Mouse (Mus musculus) CD4-positive naive resting alpha-beta T cell, adult 57 days (primary cell): ENCODE data around the gene Ndp. TPM values are rescaled to one million over a fixed set of nuclear protein-coding genes. Genes with fewer than 3 reads are reported as not detected.

Experiments
- total RNA-seq: library from RNA; stranded (reverse); gene quantifications from one replicate; pipeline ENCODE4 v1.2.4, GENCODE M21; 2023

Ndp gene
- total RNA-seq: not detected

GRCm38 (mm10) chrX:16911241-16911873, at the start of gene Ndp:
Gene Ndp (minus strand): TSS chrX:16911774.

Other genes with a start within 250 kb of the Ndp start
- not detected for gene Maob, start 94.4 kb downstream of the Ndp start, total RNA-seq